Mouse (Mus musculus) ES-E14 (cell line): ENCODE results near the gene Atp13a3.

ENCODE experiments used
- CHD2 ChIP-seq: IDR thresholded peaks from 2 replicates; pipeline ENCODE4 v1.6.1; 2014; ENCODE audit warnings: mild to moderate bottlenecking, low read depth, low read length, inconsistent platforms
- HCFC1 ChIP-seq: IDR thresholded peaks from 2 replicates; pipeline ENCODE4 v1.6.1; 2012; ENCODE audit warnings: low read length, inconsistent platforms, borderline replicate concordance; ENCODE audit not compliant: insufficient read depth
- ZC3H11A ChIP-seq: IDR thresholded peaks from 2 replicates; pipeline ENCODE4 v1.6.1; 2012; ENCODE audit warnings: low read depth, mild to moderate bottlenecking, inconsistent platforms, low read length, borderline replicate concordance
- ZNF384 ChIP-seq: IDR thresholded peaks from 2 replicates; pipeline ENCODE4 v1.6.1; 2012; ENCODE audit warnings: low read depth, low read length, inconsistent platforms

GRCm38 (mm10) chr16:30425980-30426379 is 20.2 kb upstream of the Atp13a3 start:
- TF ChIP-seq CHD2: no peak
- TF ChIP-seq HCFC1: no peak
- no peak for TF ChIP-seq ZC3H11A
- TF ChIP-seq ZNF384: no peak
